Mouse (Mus musculus) liver, embryonic 15.5 days (tissue): Measurements from ENCODE around the gene E430018J23Rik. TPM values are rescaled to one million over a fixed set of nuclear protein-coding genes. Genes with fewer than 3 reads are reported as not detected.

Experiments
- ATAC-seq: fragments of 200-750 bp; cut with Nextera tagmentation; 2 replicates; pipeline ENCODE4 v1.8.0; 2017; ENCODE audit warnings: moderate number of reproducible peaks, mild to moderate bottlenecking, moderate library complexity; ENCODE audit not compliant: insufficient read depth
- H3K27ac ChIP-seq: fragments of 300-500 bp; sonication (generic); replicated peaks from 2 replicates; pipeline ENCODE4 v1.5.1; 2015; ENCODE audit warnings: mild to moderate bottlenecking, inconsistent platforms
- H3K27me3 ChIP-seq: fragments of 300-500 bp; sonication (generic); 2 replicates; pipeline ENCODE4 v1.6.1; 2015; ENCODE audit warnings: mild to moderate bottlenecking, inconsistent platforms
- H3K36me3 ChIP-seq: fragments of 300-500 bp; sonication (generic); replicated peaks from 2 replicates; pipeline ENCODE4 v1.6.1; 2015; ENCODE audit warnings: moderate library complexity, mild to moderate bottlenecking, inconsistent platforms
- H3K4me1 ChIP-seq: fragments of 300-500 bp; sonication (generic); replicated peaks from 2 replicates; pipeline ENCODE4 v1.6.1; 2015; ENCODE audit warnings: inconsistent platforms
- H3K4me2 ChIP-seq: fragments of 300-500 bp; sonication (generic); 2 replicates; pipeline ENCODE4 v1.6.1; 2015; ENCODE audit warnings: moderate library complexity, mild to moderate bottlenecking, inconsistent platforms
- H3K4me3 ChIP-seq: fragments of 300-500 bp; sonication (generic); replicated peaks from 2 replicates; pipeline ENCODE4 v1.5.1; 2015; ENCODE audit warnings: mild to moderate bottlenecking, inconsistent platforms
- H3K9ac ChIP-seq: fragments of 300-500 bp; sonication (generic); 2 replicates; pipeline ENCODE4 v1.6.1; 2015; ENCODE audit warnings: moderate library complexity, mild to moderate bottlenecking, inconsistent platforms
- H3K9me3 ChIP-seq: fragments of 300-500 bp; sonication (generic); replicated peaks from 2 replicates; pipeline ENCODE4 v1.6.1; 2016; ENCODE audit warnings: inconsistent platforms
- WGBS: fragments of 180-500 bp; shearing (Covaris S2); methylation state at CpG from one replicate; pipeline ENCODE4 v1.1.7; 2015; ENCODE audit warnings: mixed read lengths; ENCODE audit not compliant: insufficient replicate concordance; 5-methylcytosine and 5-hydroxymethylcytosine counted together
- polyA plus RNA-seq: library from polyadenylated mRNA; unstranded; fragments of >200 nt; fragmentation: Nextera tagmentation; extraction: Ambion mirVana; gene quantifications from 2 replicates; pipeline ENCODE4 v1.2.1, GENCODE M21; 2015

E430018J23Rik gene
- polyA plus RNA-seq, 1 experiment from 2014 or later: 1.5 TPM

- Histone ChIP-seq H3K4me2 (no peak overlapping the region), H3K4me1 (peaks cover 43% of the 10 kb centered on the region), H3K27ac (no peak overlapping the region), H3K27me3 (no peaks in the 10 kb centered on the region; the same call in 1 of the 2 replicates), H3K36me3 (peaks cover 15% of the 10 kb centered on the region; the same call in 1 of the 2 replicates), H3K9ac (no peak overlapping the region), H3K9me3 (no peaks in the 10 kb centered on the region), H3K4me3 (no peak overlapping the region)
- 81% methylated on average over 8 of the region's 8 CpGs for WGBS
- no peak for ATAC-seq
These were observed 52.1 kb downstream of the E430018J23Rik start for GRCm38 (mm10) chr7:127341356-127341755.

Other genes with a start within 250 kb of the E430018J23Rik start
- gene Cd2bp2, start 197.6 kb downstream of the E430018J23Rik start, polyA plus RNA-seq: 18.0 and 21.5 TPM in 2 replicates
- 17.1 and 18.2 TPM in 2 replicates for gene Tbc1d10b, start 185.2 kb downstream of the E430018J23Rik start, polyA plus RNA-seq
- 67.8 and 89.3 TPM in 2 replicates for gene Mylpf, start 184.7 kb downstream of the E430018J23Rik start, polyA plus RNA-seq
- 6.3 and 6.8 TPM in 2 replicates for gene Zfp553, start 160.6 kb downstream of the E430018J23Rik start, polyA plus RNA-seq
- gene Sept1, start 160.5 kb downstream of the E430018J23Rik start, polyA plus RNA-seq: 9.4 and 9.7 TPM in 2 replicates
- 13.8 and 15.0 TPM in 2 replicates for gene Zfp771, start 149.4 kb downstream of the E430018J23Rik start, polyA plus RNA-seq
- gene Dctpp1, start 132.9 kb downstream of the E430018J23Rik start, polyA plus RNA-seq: 74.2 and 84.8 TPM in 2 replicates
- gene Sephs2, start 119.6 kb downstream of the E430018J23Rik start, polyA plus RNA-seq: 162 and 175 TPM in 2 replicates
- gene Itgal, start 97.4 kb downstream of the E430018J23Rik start, polyA plus RNA-seq: 6.2 and 7.3 TPM in 2 replicates
- 3.1 and 4.4 TPM in 2 replicates for gene Zfp768, start 48.0 kb downstream of the E430018J23Rik start, polyA plus RNA-seq
- 1.8 and 2.3 TPM in 2 replicates for gene Zfp747, start 17.6 kb downstream of the E430018J23Rik start, polyA plus RNA-seq
- 1.2 and 1.5 TPM in 2 replicates for gene 9130019O22Rik, start 6.5 kb downstream of the E430018J23Rik start, polyA plus RNA-seq
- gene Zfp764, start 13.2 kb upstream of the E430018J23Rik start, polyA plus RNA-seq: 1.3 and 1.7 TPM in 2 replicates
- gene Zfp688, start 28.4 kb upstream of the E430018J23Rik start, polyA plus RNA-seq: 7.3 and 9.1 TPM in 2 replicates
- gene Zfp689, start 55.5 kb upstream of the E430018J23Rik start, polyA plus RNA-seq: 2.1 TPM in 2 replicates
- gene Prr14, start 66.0 kb upstream of the E430018J23Rik start, polyA plus RNA-seq: 19.8 and 22.4 TPM in 2 replicates
- 5.5 and 5.6 TPM in 2 replicates for gene Fbrs, start 85.6 kb upstream of the E430018J23Rik start, polyA plus RNA-seq
- 15.0 and 18.9 TPM in 2 replicates for gene Srcap, start 118.4 kb upstream of the E430018J23Rik start, polyA plus RNA-seq
- gene Gm42715, start 126.0 kb upstream of the E430018J23Rik start, polyA plus RNA-seq: 5.2 and 5.5 TPM in 2 replicates
- 2.6 and 2.7 TPM in 2 replicates for gene Tmem265, start 167.8 kb upstream of the E430018J23Rik start, polyA plus RNA-seq
- gene Phkg2, start 179.7 kb upstream of the E430018J23Rik start, polyA plus RNA-seq: 20.0 and 24.6 TPM in 2 replicates
- 6.4 and 8.3 TPM in 2 replicates for gene Ccdc189, start 195.0 kb upstream of the E430018J23Rik start, polyA plus RNA-seq
- gene Rnf40, start 195.1 kb upstream of the E430018J23Rik start, polyA plus RNA-seq: 18.3 and 19.5 TPM in 2 replicates
- 1.2 and 1.6 TPM in 2 replicates for gene Zfp629, start 222.2 kb upstream of the E430018J23Rik start, polyA plus RNA-seq